Mouse (Mus musculus) kidney, postnatal 10 days (tissue): ENCODE measurements around the gene Prkag2.

Experiments used
- DNase-seq: peaks from one replicate; pipeline ENCODE4 v3.0.0; 2021; ENCODE audit warnings: mixed read lengths

Prkag2 gene

GRCm38 (mm10) chr5:24990460-24990859 is 110.0 kb downstream of the Prkag2 start:
- no peak for DNase-seq

DNA sequence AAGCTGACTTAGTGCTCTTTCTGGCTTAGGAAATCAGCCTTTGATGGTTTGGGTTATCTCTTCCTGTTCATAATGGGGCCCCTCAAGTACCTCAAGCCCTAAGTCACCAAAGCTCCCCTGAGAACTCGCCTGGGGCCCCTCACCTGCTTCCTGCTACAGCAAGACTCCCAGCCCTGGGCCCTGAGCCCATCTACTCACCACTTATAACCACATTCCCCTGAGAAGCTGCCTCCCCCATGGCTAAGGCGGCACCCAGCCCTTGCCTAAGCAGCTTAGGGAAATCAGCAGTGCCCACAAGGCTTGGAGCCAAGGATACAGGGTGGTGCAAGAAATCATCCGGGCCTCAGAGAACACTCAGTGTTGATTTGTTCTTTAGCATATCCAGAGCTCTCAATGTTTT is 110.8 kb downstream of the Prkag2 start:
- no peak for DNase-seq

- no peak for DNase-seq
These were observed 113.5 kb downstream of the Prkag2 start for GRCm38 (mm10) chr5:24986956-24987355.

DNA sequence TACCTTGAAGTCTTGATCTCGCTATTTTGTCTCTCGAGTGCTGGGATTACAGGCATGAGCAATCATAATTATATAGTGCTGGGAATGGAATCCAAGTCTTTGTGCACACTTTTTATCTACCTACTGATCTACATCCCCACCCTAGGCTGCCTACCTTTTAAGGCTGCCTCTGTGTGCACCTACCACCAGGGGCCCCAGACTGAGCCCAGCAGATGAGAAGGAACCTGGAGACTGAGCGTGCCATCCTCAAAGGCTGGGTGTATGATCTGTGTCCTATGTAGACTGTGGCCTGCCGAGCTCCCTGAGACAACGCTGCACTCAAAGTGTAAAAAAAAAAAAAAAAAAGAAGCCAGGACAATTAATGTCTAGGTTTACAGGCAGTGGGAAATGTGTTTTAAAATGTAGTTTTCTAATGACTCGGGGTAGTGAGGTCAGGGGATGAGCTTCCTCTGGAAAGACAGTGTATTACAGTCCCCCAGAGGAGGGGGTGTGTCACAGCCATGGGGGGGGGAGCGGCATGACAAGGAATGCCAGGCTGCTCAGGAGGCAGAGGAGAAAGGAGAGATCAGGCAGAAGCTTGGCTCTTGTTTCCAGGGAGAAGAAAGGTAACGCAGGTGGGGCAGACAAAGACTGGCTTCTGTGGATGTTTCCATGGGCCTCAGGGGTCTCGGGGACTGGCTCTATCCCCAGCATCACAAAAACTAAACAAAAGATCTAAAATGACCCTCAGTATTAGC is 114.1 kb downstream of the Prkag2 start:
- no peak for DNase-seq

GRCm38 (mm10) chr5:24985434-24986176 is 114.8 kb downstream of the Prkag2 start:
- no peak for DNase-seq

GRCm38 (mm10) chr5:24984157-24984556 is 116.3 kb downstream of the Prkag2 start:
- no peak for DNase-seq

- peak; percentile 78 for DNase-seq
These were observed 116.9 kb downstream of the Prkag2 start for GRCm38 (mm10) chr5:24983539-24983938.

DNA sequence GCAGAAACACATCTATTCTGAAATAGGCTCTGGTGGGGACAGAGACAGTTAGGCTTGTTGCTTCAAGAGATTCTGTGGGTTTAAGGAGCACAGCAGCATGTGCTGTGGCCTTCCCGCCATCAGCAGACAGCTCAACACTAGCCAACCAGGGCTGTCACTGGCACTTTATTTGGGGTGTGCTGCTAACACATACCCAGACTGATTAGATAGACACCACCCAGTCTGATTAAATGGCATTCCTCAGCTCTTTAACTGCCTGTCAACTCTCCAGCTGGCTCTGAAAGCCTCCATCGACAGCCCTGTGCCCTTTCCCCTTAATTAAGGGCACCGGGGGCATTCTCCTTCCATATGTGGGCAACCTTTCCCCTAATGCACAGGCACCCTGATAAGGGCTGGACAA is 118.2 kb downstream of the Prkag2 start:
- DNase-seq, result no peak

- DNase-seq, result peak; percentile 46
These were observed 118.7 kb downstream of the Prkag2 start for GRCm38 (mm10) chr5:24981765-24982164.

GRCm38 (mm10) chr5:24979968-24980345 is 120.5 kb downstream of the Prkag2 start:
- no peak for DNase-seq

GRCm38 (mm10) chr5:24979312-24979967 is 121.0 kb downstream of the Prkag2 start:
- DNase-seq, result peak; percentile 34

DNA sequence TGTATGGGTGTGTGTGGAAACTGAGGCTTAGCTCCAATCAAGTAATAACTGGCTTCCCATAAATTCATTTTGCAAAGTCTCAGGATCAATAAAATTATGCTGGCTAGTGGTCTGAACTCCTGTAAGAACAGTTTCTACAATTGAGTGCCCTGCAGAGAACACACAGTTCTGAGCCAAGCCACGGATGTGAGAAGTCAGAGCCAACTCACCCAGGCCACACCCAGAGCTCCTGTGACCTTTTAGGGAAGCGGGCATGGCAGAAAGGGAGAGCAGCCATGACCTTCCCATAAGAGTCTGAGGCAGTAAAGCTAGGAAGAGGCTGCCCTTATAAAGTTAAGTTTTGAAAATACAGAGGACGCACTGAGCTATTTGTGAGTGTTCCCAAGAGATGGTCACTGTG is 123.5 kb downstream of the Prkag2 start:
- no peak for DNase-seq

DNA sequence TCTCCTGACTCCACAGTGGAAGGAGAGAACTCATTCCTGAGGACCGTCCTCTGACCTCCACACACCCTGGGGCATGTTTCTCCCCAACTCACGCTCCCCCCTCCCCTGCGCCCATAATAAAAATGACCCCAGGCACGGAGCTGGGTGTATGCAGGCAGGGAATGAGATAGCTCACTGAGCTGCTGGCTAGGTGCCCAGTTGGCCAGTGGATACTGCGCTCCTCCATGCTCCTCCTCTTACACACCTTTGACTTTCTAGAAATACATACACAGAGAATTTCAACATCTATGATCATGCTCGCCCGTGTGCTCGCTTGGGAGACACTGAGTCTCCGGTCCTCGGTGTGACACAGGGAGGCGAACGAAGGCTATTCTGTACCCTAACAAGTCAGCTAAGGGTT is 124.2 kb downstream of the Prkag2 start:
- DNase-seq, result peak; percentile 72

- no peak for DNase-seq
These were observed 125.3 kb downstream of the Prkag2 start for GRCm38 (mm10) chr5:24975100-24975499.

- DNase-seq, result no peak
These were observed 126.7 kb downstream of the Prkag2 start for GRCm38 (mm10) chr5:24973672-24974225.

DNA sequence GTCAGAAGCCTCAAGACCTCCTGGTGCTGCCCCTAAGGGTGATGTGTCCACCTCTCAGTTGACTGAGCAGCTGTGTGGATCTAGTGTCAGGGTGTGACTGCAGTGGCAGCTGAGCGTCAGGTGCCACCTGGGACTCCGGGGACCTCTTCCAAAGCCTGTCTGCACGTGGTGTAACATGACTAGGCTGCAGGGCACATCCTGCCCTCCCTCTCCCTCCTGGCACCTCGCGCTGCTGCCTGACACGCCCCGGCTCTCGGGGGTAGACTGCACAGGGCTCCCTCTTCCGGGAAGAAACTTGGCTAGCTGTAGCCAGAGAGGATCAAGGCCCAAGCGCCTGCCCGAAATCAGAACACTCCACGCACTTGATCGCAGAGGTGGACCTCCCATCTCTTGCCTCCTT is 127.2 kb downstream of the Prkag2 start:
- peak; percentile 57 for DNase-seq

- no peak for DNase-seq
These were observed 129.7 kb downstream of the Prkag2 start for GRCm38 (mm10) chr5:24970552-24971275.

DNA sequence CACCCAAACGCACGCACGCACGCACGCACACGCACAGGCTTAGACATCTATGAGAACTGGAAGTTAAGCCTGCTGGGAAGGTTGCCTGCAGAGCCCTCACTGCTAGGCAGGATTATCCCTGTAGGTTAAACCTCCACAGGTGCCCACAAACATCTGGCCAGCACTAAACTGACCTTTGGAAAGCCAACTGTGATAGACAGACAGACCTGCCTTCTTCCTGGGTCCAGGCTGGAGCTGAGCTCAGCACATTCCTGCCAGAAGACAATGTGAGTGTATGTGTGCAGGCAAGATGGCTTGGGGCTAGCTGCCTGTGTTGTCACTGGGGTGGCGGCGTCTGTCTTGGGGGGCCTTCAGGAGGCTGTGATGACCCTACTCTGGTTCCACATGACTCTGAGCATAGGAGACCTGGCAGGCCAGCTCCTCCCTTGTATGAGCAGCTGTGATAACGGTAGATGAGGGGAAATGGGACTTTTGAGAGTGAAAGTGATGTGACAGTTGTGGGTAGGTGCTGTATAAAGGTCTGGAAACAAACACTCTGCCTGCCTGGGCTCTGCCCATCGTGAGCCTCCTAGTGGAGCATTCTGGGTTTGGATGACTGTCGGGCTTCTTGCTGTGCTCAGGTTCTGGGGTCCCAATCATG is 131.1 kb downstream of the Prkag2 start:
- DNase-seq, result peak; percentile 26

DNA sequence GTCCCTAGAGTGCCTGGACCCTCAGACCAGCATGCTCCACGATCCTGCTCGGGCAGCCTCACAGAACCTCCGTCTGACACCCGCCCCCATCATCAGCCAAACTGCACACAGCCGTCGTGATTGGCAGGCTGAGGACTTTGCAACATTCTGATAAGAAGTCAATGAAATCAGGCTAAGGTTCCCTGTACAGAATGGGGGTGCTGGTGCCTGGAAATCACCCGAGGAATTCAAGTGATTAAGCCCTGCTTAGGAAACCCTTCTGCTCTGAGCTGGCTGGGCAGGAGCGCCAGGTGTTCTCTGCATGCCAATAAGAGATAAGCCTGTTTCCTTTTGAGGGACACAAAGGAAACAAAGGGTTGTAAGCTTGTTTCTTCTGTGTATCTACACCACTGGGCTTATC is 131.7 kb downstream of the Prkag2 start:
- no peak for DNase-seq

DNA sequence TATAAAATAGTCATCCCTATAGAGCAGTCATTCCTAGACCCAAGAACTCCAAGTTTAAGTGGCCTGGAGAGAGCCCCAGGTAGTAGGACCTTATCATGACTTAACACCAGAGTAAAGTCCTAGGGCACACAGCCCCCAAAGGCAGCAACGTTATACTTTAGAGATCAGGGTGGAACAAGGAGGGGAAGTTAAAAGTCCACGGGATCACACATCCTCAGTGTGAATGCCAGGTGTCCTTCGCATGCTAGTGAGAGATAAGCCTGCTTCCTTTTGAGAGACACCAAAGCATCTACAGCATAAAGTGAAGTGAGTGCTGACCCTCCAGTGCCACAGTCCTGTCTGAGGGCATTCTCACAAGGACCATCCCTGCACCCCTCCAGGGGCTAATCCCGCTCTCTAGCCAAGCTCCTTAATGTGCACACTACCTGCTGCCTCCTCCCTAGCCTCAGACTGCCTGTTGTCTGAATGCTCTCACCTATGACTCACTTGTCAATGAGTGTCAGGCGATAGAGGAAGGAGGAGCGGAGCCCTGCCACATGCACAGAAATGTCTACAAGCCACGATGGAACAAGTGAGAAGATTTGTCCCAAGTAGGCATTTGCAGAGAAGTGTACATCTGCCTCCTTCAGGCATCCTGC is 132.4 kb downstream of the Prkag2 start:
- no peak for DNase-seq

GRCm38 (mm10) chr5:24963776-24964175 is 136.7 kb downstream of the Prkag2 start:
- DNase-seq, result peak; percentile 52

DNA sequence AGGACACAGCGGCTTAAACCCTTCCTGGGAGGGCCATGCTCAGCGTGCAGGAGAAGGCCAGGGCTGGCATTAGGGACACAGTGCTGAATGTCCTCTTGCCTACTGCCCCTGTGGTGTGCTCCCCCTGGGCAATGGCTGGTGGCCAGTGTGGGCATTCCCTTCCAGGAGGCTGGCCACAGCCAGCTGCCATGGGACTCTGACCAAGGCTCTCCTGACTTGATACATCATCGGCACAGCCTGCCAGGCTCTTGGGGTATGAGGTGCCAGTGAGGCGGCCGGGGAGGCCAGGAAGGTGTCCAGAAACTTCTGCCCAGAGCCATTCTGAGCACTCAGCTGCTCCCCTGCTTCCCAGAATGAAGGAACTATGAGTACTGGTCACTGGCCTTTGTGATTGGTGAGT is 139.7 kb downstream of the Prkag2 start:
- DNase-seq, result peak; percentile 34
